Mouse (Mus musculus) cerebellum, postnatal 10 days (tissue): Measurements from ENCODE around the gene 4930568D16Rik.

Experiments
- DNase-seq, 2 experiments: peaks; one replicate each; pipeline ENCODE4 v3.0.0; 2021; ENCODE audit warnings: mixed read lengths in 2 of 2

4930568D16Rik gene

DNA sequence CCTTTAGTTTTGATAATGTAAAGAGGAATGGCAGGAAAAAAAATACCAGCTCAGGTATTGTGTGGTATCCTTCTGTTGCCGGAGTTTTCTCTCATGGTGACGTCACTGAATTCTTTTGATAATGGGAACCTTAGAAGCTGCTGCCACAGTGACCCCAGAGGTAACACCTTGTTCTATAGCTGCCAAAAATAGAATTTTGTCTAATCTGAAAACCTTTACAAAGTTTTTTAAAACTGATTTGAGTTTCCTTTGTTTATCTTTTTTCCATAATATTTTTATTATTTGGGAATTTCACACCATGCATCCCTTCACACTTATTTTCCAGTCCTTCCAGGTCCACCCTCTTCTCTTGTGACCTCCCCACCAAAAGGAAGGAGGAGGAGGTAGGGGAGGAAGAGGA is at the start of gene 4930568D16Rik:
4930568D16Rik (minus strand) TSS at position 101 of the 400 bp plus-strand sequence.
- no peak for DNase-seq

DNA sequence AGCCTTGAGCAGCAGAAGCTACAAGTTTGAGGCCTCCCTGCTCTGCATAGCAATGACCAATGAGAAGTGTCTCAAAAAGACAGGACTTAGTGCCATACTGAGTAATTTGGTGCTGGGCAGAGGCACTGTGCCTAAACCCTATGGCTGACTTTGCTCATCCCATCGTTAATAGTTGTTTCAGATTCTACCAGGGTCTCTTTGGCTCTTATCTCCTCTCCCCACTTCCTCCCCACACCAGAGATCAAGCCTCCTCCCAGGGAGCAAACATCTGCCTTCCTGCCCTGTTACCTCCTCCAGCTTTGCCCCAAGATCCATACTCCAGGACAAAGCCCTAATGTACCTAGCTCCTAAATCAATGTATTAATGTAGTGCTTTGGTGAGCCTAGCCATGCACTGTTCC is 49.7 kb upstream of the 4930568D16Rik start:
- DNase-seq: no peak

- no peak for DNase-seq
These were observed 48.9 kb upstream of the 4930568D16Rik start for GRCm38 (mm10) chr2:35416473-35416872.

DNA sequence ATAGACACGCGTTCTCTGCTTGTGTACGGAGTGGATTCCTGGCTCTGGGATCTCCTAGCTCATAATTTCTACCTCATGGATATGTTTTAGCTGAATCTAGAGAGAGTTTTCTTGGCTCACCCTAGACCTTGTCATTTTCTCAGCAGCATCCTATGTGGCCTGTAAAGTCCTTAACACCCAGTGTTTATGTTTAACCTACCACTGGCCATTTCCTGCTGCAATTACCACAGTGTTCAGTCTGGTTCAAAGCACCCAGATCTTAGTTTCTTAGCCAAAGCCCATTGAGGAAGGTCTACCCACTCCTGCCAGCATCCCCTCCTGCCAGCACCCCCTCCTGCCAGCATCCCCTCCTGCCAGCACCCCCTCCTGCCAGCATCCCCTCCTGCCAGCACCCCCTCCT is 45.3 kb upstream of the 4930568D16Rik start:
- no peak for DNase-seq

DNA sequence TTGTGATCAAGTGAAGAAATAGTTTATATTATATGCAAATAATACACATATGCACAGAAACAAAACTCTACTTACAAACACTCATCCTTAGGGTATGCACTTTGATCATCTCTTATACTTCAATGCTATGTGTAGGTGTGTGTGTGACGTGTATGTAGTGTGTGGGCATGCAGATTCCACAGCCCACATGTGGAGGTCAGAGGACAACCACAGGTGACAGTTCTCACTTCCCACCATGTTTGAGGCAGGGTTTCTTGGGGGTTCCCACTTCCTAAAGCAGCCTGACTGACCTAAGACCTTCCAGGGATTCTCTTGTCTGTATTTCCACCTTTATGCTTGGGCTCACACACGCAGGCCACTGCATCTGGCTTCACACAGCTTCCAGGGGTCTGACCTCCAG is 44.7 kb upstream of the 4930568D16Rik start:
- no peak for DNase-seq

GRCm38 (mm10) chr2:35411640-35412190 is 44.2 kb upstream of the 4930568D16Rik start:
- no peak for DNase-seq

DNA sequence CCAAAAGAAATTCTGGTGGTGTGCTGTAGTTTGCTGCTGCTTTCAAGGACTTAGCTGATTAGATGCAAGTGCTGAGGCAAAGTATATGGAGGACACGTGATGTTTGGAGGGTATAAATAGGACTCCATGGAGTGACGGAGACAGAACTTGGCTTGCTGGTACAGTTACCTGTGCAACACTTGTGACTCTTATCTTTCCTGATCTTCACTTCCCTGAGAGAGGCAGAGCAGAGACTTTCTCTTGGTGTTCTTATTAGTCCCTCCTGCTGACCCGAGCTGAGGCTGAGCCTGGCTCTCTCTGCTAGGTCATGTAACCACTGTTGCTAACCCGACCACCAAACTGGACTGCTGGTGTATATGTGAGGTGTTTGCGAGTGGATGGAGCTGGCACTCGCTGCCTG is 41.9 kb upstream of the 4930568D16Rik start:
- no peak for DNase-seq

GRCm38 (mm10) chr2:35408409-35409110 is 41.0 kb upstream of the 4930568D16Rik start:
- no peak for DNase-seq

GRCm38 (mm10) chr2:35407878-35408277 is 40.3 kb upstream of the 4930568D16Rik start:
- DNase-seq: no peak

DNA sequence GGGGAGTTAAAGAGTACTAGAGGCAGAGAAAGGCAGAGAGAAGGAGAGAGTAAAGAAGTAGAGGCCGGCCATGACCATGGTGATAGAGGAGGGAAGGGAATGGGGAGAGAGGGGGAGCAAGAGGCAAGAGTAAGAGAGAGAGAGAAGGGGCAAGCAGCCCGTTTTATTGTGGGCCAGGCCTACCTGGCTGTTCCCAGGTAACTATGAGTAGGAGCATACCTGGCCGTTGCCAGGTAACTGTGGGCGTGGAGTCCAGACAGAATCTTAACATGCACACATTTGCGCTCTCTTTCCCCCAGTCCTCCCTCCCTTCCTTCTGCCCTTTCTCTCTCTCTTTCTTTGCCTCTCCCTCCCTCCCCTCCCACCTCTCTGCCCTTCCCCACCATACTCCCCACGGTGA is 39.7 kb upstream of the 4930568D16Rik start:
- no peak for DNase-seq

- no peak for DNase-seq
These were observed 39.1 kb upstream of the 4930568D16Rik start for GRCm38 (mm10) chr2:35406611-35407010.

DNA sequence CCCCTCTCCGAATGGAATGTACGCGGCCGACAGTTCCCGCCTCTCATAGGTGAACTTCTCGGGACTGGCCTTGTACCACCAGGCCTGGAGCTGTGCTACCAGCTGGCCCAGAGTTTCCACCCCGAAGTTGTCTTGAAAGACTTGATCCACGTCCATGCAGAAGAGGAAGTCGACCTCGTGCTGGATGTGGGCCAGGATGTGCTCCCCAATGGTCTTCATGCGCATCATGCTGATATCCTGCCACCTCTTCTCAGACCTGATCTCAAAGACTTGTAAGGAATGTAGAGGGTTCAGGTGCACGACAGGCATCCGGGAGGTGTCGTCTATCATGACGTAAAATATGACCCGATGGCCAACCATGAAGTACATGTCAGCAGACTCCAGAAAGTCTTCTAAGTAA is 34.9 kb upstream of the 4930568D16Rik start:
- DNase-seq: no peak

DNA sequence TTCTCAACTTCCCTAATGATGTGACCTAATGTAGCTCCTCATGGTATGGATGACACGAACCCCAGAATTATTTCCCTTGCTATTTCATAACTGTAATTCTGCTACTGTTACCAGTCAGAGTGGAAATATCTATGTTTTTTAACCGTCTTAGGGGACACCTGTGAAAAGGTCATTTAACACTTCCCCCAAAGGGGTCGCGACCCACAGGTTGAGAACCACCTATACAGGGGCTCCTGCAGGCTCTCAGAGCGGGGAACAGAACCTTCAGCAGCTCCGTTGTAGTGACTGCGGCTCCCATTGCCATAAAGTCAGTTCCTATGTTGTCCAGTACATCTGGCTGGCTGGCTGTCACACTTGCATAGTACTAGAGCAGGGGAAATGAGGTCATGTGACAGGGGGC is 33.2 kb upstream of the 4930568D16Rik start:
- no peak for DNase-seq

DNA sequence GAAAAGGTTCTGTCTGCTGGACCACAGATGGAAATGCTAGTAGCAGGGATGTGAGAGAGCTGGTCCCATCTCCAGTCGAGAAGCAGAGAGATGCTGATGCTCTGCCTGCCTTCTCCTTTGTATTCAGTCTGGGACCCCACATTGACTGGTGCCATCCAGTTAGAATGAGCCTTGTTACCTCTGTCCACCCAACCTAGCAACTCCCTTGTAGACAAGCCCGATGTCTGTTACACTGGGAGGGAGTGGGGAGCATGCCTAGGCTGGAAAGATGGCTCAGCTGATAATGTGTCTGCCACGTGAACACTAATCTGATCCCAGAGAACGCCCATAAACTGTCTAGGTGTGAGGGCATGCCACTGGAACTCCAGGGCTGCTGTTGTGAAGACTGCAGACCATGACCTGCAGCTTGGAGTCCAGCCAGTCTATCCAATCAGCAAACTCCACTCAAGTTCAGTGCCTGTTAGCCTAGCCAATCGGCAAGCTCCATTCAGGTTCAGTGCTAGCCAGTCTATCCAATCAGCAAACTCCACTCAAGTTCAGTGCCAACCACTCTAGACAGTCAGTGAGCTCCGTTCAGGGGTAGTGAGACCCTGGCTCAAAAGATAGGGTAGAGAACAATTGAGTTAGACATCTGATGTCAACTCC is 30.8 kb upstream of the 4930568D16Rik start:
- DNase-seq: no peak

- DNase-seq: peak; percentile 79 to 84
These were observed 30.2 kb upstream of the 4930568D16Rik start for GRCm38 (mm10) chr2:35397590-35398173.

GRCm38 (mm10) chr2:35397096-35397495 is 29.6 kb upstream of the 4930568D16Rik start, which contains the start of gene 4930402F06Rik:
Gene 4930402F06Rik (minus strand): TSS chr2:35397175.
- peak; percentile 53 to 64 for DNase-seq

- peak; percentile 46 to 65 for DNase-seq
These were observed 17.9 kb upstream of the 4930568D16Rik start for GRCm38 (mm10) chr2:35385441-35385871.

GRCm38 (mm10) chr2:35379306-35379705 is 11.8 kb upstream of the 4930568D16Rik start:
- no peak for DNase-seq

DNA sequence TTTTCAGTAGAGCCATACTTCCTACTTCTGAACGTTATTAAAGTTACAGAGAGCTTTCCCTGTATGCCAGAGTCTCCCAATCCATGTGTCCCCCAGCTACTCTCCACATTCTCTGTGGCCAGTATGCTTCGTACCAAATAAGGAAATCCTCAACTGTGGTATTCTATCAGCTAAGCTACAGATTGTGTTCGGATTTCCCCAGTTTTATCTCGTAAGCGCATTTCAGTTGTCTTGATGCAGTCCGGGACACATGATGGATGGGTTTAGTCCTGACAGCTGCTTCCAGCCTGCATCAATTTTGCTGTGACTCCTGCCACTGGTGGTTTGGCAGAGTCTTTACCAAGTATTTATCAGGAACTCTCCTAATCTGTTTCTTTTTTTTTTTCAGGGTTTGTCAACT is 10.1 kb upstream of the 4930568D16Rik start:
- DNase-seq: no peak

- peak; percentile 61 to 70 for DNase-seq
These were observed 5.5 kb upstream of the 4930568D16Rik start for GRCm38 (mm10) chr2:35373003-35373402.

DNA sequence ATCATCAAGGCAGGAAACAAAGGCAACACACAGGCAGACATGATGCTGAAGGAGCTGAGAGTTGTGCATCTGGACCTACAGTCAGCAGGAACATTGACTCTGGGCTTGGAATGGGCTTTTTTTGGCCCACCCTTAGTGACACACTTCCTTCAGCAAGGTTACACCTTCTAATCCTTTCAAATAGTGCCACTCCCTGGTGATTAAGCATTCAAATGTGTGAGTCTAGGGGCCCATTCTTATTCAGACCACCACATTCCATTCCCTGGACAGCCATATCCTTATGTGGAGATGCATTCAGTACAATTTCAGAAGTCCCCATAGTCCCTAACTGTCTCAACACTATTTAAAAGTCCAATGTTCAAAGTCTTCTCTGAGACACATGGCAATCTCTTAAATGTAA is 3.2 kb upstream of the 4930568D16Rik start:
- no peak for DNase-seq

DNA sequence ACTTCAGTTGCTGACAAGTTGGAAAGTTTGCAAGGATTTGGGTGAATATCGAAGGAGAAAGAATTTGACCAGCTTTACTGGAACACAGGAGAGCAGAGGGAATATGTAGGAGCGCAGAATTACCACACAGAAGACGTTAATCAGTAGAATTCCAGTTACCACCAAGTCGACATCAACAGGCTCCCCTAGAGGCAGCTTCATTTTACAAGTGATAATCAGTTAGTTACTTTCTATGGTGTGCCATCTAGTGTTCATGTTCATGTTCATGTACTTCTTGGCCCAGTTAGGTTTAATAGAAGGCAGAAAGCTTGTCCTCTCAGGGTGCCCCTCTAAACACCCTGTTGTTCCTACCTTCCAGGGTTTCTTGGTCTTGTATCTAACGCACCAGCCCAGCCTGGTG is 18.3 kb downstream of the 4930568D16Rik start:
- peak; percentile 20 to 62 for DNase-seq

DNA sequence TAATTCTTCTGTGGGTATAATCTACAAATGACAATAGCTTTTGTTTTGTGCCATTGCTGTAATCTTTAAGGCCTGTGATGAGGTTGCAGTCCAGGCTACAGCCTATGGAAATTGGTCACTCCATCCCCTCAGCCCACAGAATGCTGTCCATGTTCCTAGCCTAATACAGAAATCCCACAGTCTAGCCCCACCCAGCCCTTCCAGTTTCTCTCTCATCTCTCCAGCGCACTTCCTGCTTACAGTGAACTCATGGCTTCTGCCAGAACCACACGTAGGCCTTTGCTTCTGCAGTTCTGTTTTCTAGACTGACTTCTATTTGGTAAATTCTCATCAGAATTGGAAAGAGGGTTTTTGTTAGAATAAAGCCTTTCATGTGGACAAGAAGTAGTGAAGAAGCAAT is 21.5 kb downstream of the 4930568D16Rik start:
- DNase-seq: no peak

- DNase-seq: no peak
These were observed 24.9 kb downstream of the 4930568D16Rik start for GRCm38 (mm10) chr2:35342605-35343004.
